8 mouse cellular contexts compared by ENCODE assay signal in the genomic region with DNA sequence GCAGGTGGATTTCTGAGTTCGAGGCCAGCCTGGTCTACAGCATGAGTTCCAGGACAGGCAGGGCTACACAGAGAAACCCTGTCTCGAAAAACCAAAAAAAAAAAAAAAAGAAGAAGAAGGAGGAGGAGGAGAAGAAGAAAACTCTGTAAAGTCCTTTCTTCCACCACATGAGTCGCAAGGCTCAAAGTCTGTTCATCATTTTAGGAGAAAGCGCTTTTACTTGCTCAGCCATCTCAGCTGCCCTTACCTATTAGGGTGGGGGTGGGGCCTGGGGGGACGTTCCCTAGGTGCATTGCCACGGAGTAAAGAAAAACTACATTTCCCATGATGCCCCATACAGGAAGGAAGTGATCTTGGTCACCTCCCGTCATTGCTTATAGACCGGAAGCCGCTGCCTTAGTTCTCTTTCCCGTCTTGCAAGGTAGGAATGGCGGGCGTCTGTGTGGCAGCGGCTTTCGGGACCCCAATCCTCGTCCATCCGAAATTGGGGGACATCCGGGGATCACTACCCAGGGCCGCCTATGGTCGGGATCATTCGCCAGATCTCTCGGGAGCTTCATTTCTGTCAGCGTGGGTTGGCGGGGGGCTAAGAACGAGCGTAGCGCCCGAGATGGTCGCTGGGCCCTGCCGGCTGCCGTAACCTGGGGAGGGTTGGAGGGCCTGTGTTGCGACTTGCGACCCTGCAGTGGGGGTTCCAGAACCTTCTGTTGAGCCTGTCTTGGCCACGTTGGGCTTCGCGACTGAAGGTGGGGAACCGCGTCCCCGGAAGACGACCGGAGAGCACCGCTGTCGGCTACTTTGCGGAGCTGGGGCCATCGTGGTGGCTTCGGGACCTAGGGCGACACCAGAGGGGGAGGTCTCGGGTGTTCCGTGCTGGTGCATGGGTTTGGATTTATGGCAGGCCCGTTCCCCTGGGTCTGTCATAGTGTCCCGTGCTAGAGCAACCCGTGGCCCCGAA. TPM values are rescaled to one million over a fixed set of nuclear protein-coding genes. Genes with fewer than 3 reads are reported as not detected.
DNase-seq lines count a peak whose midpoint lies in the region; ATAC-seq lines count a peak whose summit lies in the region.

Gene Rpl6 (plus strand): TSS at position 350 of the 958 bp plus-strand sequence.

- H3K36me3 ChIP-seq in heart, embryonic 12.5 days: peaks cover 40% of the 10 kb centered on the region
- peaks cover 38% of the 10 kb centered on the region for H3K36me3 ChIP-seq in kidney, embryonic 16.5 days (ENCODE audit: insufficient read depth, low read length)
- peaks cover 34% of the 10 kb centered on the region for H3K36me3 ChIP-seq in liver, embryonic 11.5 days (ENCODE audit: control insufficient read depth, insufficient read depth, low read length)
- peaks cover 23% of the 10 kb centered on the region for H3K36me3 ChIP-seq in splenic B cell, adult 2 months (ENCODE audit: control insufficient read depth, insufficient read depth, low read length, poor library complexity, severe bottlenecking)

- peak within 1 kb of the TSS; percentile 84 for H3K27ac ChIP-seq in heart, embryonic 12.5 days (ENCODE audit: poor library complexity, severe bottlenecking)
- peak within 1 kb of the TSS; percentile 58 for H3K27ac ChIP-seq in kidney, embryonic 16.5 days (ENCODE audit: low read length)
- peak within 1 kb of the TSS; percentile 91 for H3K27ac ChIP-seq in liver, embryonic 11.5 days (ENCODE audit: low read depth, low read length)

- H3K27me3 ChIP-seq in heart, embryonic 12.5 days (replicated peaks): no peaks in the 10 kb centered on the region
- no peaks in the 10 kb centered on the region; the same call in 1 of the 2 replicates for H3K27me3 ChIP-seq in kidney, embryonic 16.5 days (ENCODE audit: insufficient read depth, low read length)
- no peaks in the 10 kb centered on the region for H3K27me3 ChIP-seq in liver, embryonic 11.5 days (replicated peaks; ENCODE audit: control insufficient read depth, insufficient read depth, low read length)
- H3K27me3 ChIP-seq in splenic B cell, adult 2 months (ENCODE audit: control insufficient read depth, insufficient read depth, low read length, poor library complexity, severe bottlenecking): no peaks in the 10 kb centered on the region

- H3K4me2 ChIP-seq in heart, embryonic 12.5 days: peak within 1 kb of the TSS; percentile 88
- H3K4me2 ChIP-seq in kidney, embryonic 16.5 days (replicated peaks; ENCODE audit: low read depth, low read length): peak within 1 kb of the TSS; percentile 62
- peak within 1 kb of the TSS; percentile 84 for H3K4me2 ChIP-seq in liver, embryonic 11.5 days

- peak; percentile 94 for ATAC-seq in erythroid progenitor cell, adult 5-6 weeks (replicated peaks; ENCODE audit: low FRiP score, poor library complexity, severe bottlenecking)
- ATAC-seq in heart, embryonic 12.5 days (ENCODE audit: insufficient number of reproducible peaks, low FRiP score): peak; percentile 90
- ATAC-seq in kidney, embryonic 16.5 days (ENCODE audit: low FRiP score, low TSS enrichment): peak; percentile 91
- ATAC-seq in liver, embryonic 11.5 days (replicated peaks; ENCODE audit: low FRiP score): peak; percentile 86

- H3K9me3 ChIP-seq in heart, embryonic 12.5 days (replicated peaks): no peaks in the 10 kb centered on the region
- H3K9me3 ChIP-seq in kidney, embryonic 16.5 days (ENCODE audit: low read length): no peaks in the 10 kb centered on the region
- no peaks in the 10 kb centered on the region for H3K9me3 ChIP-seq in liver, embryonic 11.5 days (ENCODE audit: control insufficient read depth, low read length)

- peaks cover 16% of the 10 kb centered on the region for H3K4me1 ChIP-seq in heart, embryonic 12.5 days (replicated peaks)
- peaks cover 17% of the 10 kb centered on the region for H3K4me1 ChIP-seq in kidney, embryonic 16.5 days (ENCODE audit: insufficient read depth, low read length)
- H3K4me1 ChIP-seq in liver, embryonic 11.5 days (replicated peaks; ENCODE audit: control insufficient read depth, insufficient read depth, low read length): peaks cover 23% of the 10 kb centered on the region

- peak within 1 kb of the TSS; percentile 74 for H3K4me3 ChIP-seq in heart, embryonic 12.5 days
- H3K4me3 ChIP-seq in kidney, embryonic 16.5 days (ENCODE audit: low read length): peak within 1 kb of the TSS; percentile 98
- peak within 1 kb of the TSS; percentile 98 for H3K4me3 ChIP-seq in liver, embryonic 11.5 days (ENCODE audit: low read depth, low read length)

- DNase-seq in CD4-positive, CD25-positive, alpha-beta regulatory T cell, adult 2 months (ENCODE audit: low read depth, low spot score): peak; percentile 90
- DNase-seq in brain, embryonic 18.5 days (ENCODE audit: low read depth, low spot score): peak; percentile 80
- peak; percentile 79 for DNase-seq in liver, embryonic 11.5 days (ENCODE audit: low spot score)
- DNase-seq in naive thymus-derived CD4-positive, alpha-beta T cell, adult 2 months (ENCODE audit: low read depth): peak; percentile 87
- DNase-seq in splenic B cell, adult 2 months (ENCODE audit: low read depth, low spot score): peak; percentile 90

- 2% methylated on average over 52 of the region's 52 CpGs for WGBS in heart, embryonic 12.5 days
- WGBS in kidney, embryonic 16.5 days: 1% methylated on average over 52 of the region's 52 CpGs
- 1% methylated on average over 52 of the region's 52 CpGs for WGBS in liver, embryonic 11.5 days

- H3K9ac ChIP-seq in heart, embryonic 12.5 days: peak within 1 kb of the TSS; percentile 96
- H3K9ac ChIP-seq in kidney, embryonic 16.5 days (replicated peaks; ENCODE audit: low read length): peak within 1 kb of the TSS; percentile 94
- H3K9ac ChIP-seq in liver, embryonic 11.5 days (ENCODE audit: low read depth, low read length): peak within 1 kb of the TSS; percentile 100

RNA-seq across cellular contexts. Expression of gene Rpl6, which starts in this region (rescaled TPM):
- total RNA-seq in erythroid progenitor cell, adult 5-6 weeks (2015; ENCODE audit: low replicate concordance): 759 and 847 TPM in 2 replicates
- total RNA-seq in erythroid progenitor cell, adult 5-6 weeks (2017; ENCODE audit: low replicate concordance): 373 and 474 TPM in 2 replicates
- 377 and 402 TPM in 2 replicates for polyA plus RNA-seq in heart, embryonic 12.5 days (2016; fragmentation: Nextera tagmentation; extraction: Ambion mirVana)
- polyA plus RNA-seq in kidney, embryonic 16.5 days (2015; fragmentation: Nextera tagmentation; extraction: Ambion mirVana): 575 and 586 TPM in 2 replicates
- polyA plus RNA-seq in liver, embryonic 11.5 days (2014; fragmentation: Nextera tagmentation; extraction: Ambion mirVana): 959 and 1,036 TPM in 2 replicates

Comparison
In these comparisons a context has a peak if more than half of its experiments do, and no peak if none do; other contexts are left out.
1. Peak in every context shown above with its lines: DNase-seq, ATAC-seq, H3K4me3 ChIP-seq and H3K27ac ChIP-seq.